Mouse (Mus musculus) MEL-GATA-1-ER (cell line): Measurements from ENCODE around the gene Stac.

ENCODE experiments used
- DNase-seq: peaks from one replicate; pipeline ENCODE4 v3.0.0-alpha.2; 2012; ENCODE audit warnings: low read depth; ENCODE audit errors: extremely low read depth

The Stac gene

DNA sequence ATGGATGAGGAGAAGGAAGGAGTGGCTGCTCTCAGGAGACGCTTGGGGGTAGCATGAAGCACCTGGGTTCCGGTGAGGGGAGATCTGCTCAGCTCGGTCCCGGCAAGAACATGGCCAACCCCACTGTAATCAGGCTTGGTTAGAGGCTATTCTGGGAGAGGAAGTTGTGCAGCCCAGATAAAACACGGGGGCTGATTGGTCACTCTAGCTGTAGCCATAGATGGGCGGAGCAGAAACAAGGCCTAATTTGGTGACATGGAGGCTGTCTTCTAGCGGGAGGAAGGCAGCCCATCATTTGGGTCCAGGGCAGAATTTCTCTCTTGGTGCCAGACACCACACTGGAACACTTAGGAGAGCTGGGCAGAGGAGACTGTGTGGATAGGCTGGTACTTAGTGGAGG lies 167.9 kb downstream of the Stac start:
- DNase-seq, result no peak

- DNase-seq, result no peak
Observed at GRCm38 (mm10) chr9:111515536-111515935, 174.6 kb downstream of the Stac start.

DNA sequence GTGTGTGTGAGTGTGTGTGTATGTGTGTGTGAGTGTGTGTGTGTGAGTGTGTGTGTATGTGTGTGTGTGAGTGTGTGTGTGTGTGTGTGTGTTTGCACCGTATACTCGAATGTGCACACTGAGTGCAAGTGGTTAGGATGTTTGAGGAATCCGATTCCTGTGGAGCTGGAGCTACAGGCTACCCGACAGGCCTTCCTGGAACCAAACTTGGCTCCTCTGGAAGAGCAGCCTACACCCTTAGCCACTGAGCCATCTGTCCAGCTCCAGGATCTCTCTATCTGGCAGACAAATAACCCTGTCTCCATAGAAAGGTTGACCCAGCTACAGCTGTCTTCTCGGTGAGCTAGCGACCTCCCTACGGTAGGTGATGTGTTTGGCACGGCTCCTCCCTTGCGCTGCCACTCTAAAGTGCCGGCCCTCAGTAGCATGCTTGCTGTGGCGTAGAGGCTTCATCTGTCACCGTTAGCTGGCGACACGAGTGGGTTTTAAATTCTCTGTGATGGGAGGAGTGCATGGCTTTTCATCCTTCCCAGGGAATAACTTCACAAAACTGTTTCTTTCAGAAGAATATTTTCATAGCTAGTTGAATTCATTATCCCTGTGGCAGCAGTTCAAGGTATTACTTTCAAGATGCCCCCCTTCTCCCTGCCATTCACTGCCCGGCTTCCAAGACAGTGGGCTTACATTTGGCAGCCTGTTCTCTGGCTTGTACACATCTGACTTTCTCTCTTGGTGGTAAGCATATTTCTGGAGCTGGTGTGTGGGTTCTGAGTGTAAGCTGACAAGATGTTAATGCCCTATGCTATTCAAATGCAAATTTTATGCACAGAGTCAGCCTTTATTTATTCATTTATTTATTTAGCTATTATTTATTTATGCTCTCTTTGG lies 175.3 kb downstream of the Stac start:
- no peak for DNase-seq
